Comparison of ENCODE assay signal across 8 mouse cellular contexts in genomic region chr3:86920343-86921083, GRCm38 (mm10). TPM values are rescaled to one million over a fixed set of nuclear protein-coding genes. Genes with fewer than 3 reads are reported as not detected.
DNase-seq lines count a peak whose midpoint lies in the region; ATAC-seq and TF ChIP-seq lines count a peak whose summit lies in the region.

TSS of gene Dclk2 (minus strand) at chr3:86920852.

- 0% methylated on average over 85 of the region's 91 CpGs for WGBS in lung, embryonic 15.5 days
- under 1% methylated on average over 84 of the region's 91 CpGs for WGBS in thymus, adult 2 months

- peak; percentile 94 for DNase-seq in NIH3T3 (ENCODE audit: low read depth)
- peak; percentile 90 for DNase-seq in cerebellum, adult 9-11 months
- DNase-seq in layer of hippocampus, adult 9-11 months, result peak; percentile 81
- DNase-seq in ovary, postnatal 10 days (ENCODE audit: low spot score), result peak; percentile 49
- DNase-seq in thymus, adult 2 months, result peak; percentile 84

- H3K9ac ChIP-seq in lung, embryonic 15.5 days, result peak within 1 kb of the TSS; percentile 70

- H3K27ac ChIP-seq in lung, embryonic 15.5 days, result peak within 1 kb of the TSS; percentile 76
- H3K27ac ChIP-seq in thymus, adult 2 months (ENCODE audit: control insufficient read depth, insufficient read depth, low read length), result no peak within 1 kb of the TSS

- H3K4me1 ChIP-seq in lung, embryonic 15.5 days, result peaks cover 9% of the 10 kb centered on the region
- H3K4me1 ChIP-seq in thymus, adult 2 months (replicated peaks; ENCODE audit: control insufficient read depth, insufficient read depth, low read length), result peaks cover 13% of the 10 kb centered on the region

- peak; percentile 44; the same call in 1 of the 2 replicates for TF ChIP-seq POLR2A in thymus, adult 2 months (IDR thresholded peaks at IDR 0.05; ENCODE audit: control insufficient read depth, extremely low read depth, insufficient read depth, low read length, poor library complexity)

- H3K9me3 ChIP-seq in lung, embryonic 15.5 days, result no peaks in the 10 kb centered on the region

- peak; percentile 86 for ATAC-seq in frontal cortex, adult (ENCODE audit: low TSS enrichment)
- ATAC-seq in hematopoietic stem cell, adult 5-6 weeks (replicated peaks in 1 of 2; ENCODE audit: insufficient read depth in 1 of 2, low FRiP score in 2 of 2, low TSS enrichment in 1 of 2, low read depth in 1 of 2, poor library complexity in 2 of 2, severe bottlenecking in 2 of 2), result peak; percentile 31 to 47
- peak; percentile 88 for ATAC-seq in lung, embryonic 15.5 days (ENCODE audit: borderline replicate concordance, extremely low read depth, low FRiP score, low TSS enrichment)

- peaks cover 21% of the 10 kb centered on the region for H3K27me3 ChIP-seq in lung, embryonic 15.5 days
- no peaks in the 10 kb centered on the region for H3K27me3 ChIP-seq in thymus, adult 2 months (ENCODE audit: control insufficient read depth, insufficient read depth, low read length)

- peak; percentile 20; the same call in 1 of the 2 replicates for TF ChIP-seq CTCF in thymus, adult 2 months (IDR thresholded peaks at IDR 0.05; ENCODE audit: borderline replicate concordance, control insufficient read depth, extremely low read depth, insufficient read depth, low read length, poor library complexity)

- H3K36me3 ChIP-seq in lung, embryonic 15.5 days, result no peaks in the 10 kb centered on the region
- H3K36me3 ChIP-seq in thymus, adult 2 months (ENCODE audit: control insufficient read depth, insufficient read depth, low read length), result no peaks in the 10 kb centered on the region

- peak within 1 kb of the TSS; percentile 85 for H3K4me3 ChIP-seq in lung, embryonic 15.5 days
- peak within 1 kb of the TSS; percentile 82 for H3K4me3 ChIP-seq in thymus, adult 2 months (ENCODE audit: control insufficient read depth, insufficient read depth, low read length)

- H3K4me2 ChIP-seq in lung, embryonic 15.5 days, result peak within 1 kb of the TSS; percentile 95

RNA-seq across cellular contexts. Expression of gene Dclk2, which starts in this region (rescaled TPM):
- 6.8 and 7.3 TPM in 2 replicates for total RNA-seq in hematopoietic stem cell, adult 5-6 weeks (2017)
- polyA plus RNA-seq in lung, embryonic 15.5 days (2015; fragmentation: Nextera tagmentation; extraction: Ambion mirVana), result 6.4 and 6.8 TPM in 2 replicates
- polyA plus RNA-seq in thymus, adult 2 months (2012; rRNA removed), result 55.5 and 65.8 TPM in 2 replicates
